Mouse (Mus musculus) cerebellum, adult 2 months (tissue): ENCODE measurements around the gene Fnip1. TPM values are rescaled to one million over a fixed set of nuclear protein-coding genes. Genes with fewer than 3 reads are reported as not detected.
"Not testable (repeated sequence)": the region's sequence is repeated elsewhere in the genome, so short reads cannot be mapped to it uniquely, and the experiment has no call there.

Experiments
- DNase-seq, 2 experiments: peaks; one replicate each; pipeline ENCODE4 v3.0.0; 2021
- H3K27ac ChIP-seq: fragments of 200-500 bp; 2 replicates; pipeline ENCODE4 v1.5.1; 2012; ENCODE audit warnings: low read length, control low read depth, inconsistent platforms; ENCODE audit not compliant: insufficient read depth
- H3K27me3 ChIP-seq: fragments of 200-500 bp; 2 replicates; pipeline ENCODE4 v1.6.1; 2012; ENCODE audit warnings: inconsistent platforms, mild to moderate bottlenecking, low read length, moderate library complexity; ENCODE audit not compliant: control insufficient read depth, insufficient read depth
- H3K4me1 ChIP-seq: fragments of 200-500 bp; 2 replicates; pipeline ENCODE4 v1.6.1; 2011; ENCODE audit warnings: low read length; ENCODE audit not compliant: control insufficient read depth, insufficient read depth
- H3K4me3 ChIP-seq: fragments of 200-500 bp; replicated peaks from 2 replicates; pipeline ENCODE3; 2011; ENCODE audit warnings: mild to moderate bottlenecking, low read depth, low read length, control low read depth; ENCODE audit not compliant: insufficient read depth
- CTCF ChIP-seq: fragments of 200-500 bp; IDR thresholded peaks from 2 replicates; pipeline ENCODE4 v1.5.1; 2011; ENCODE audit warnings: low read depth, mild to moderate bottlenecking, control low read depth, low read length, moderate library complexity, borderline replicate concordance; ENCODE audit not compliant: insufficient read depth
- POLR2A ChIP-seq: fragments of 200-500 bp; IDR thresholded peaks from 2 replicates; pipeline ENCODE4 v1.6.1; 2011; ENCODE audit warnings: low read length, control low read depth, borderline replicate concordance; ENCODE audit not compliant: insufficient read depth
- WGBS: fragments of 180-500 bp; shearing (Covaris S2); methylation state at CpG from one replicate; pipeline ENCODE4 v1.1.7; 2018; 5-methylcytosine and 5-hydroxymethylcytosine counted together
- polyA plus RNA-seq: library from polyadenylated mRNA; depleted of rRNA; stranded (reverse); fragments of >200 nt; gene quantifications from 2 replicates; pipeline ENCODE4 v1.2.3, GENCODE M21; 2012

Fnip1 gene
- polyA plus RNA-seq, 1 experiment = 14.8 TPM

GRCm38 (mm10) chr11:54438366-54438781, 375 bp downstream of the Fnip1 start:
- under 1% methylated on average over 47 of the region's 47 CpGs for WGBS
- Histone ChIP-seq H3K27me3 (no peaks in the 10 kb centered on the region), H3K4me3 (peak overlapping the region; percentile 81), H3K4me1 (peaks cover 6% of the 10 kb centered on the region), H3K27ac (peak overlapping the region; percentile 96)
- DNase-seq = peak; percentile 64 to 73
- TF ChIP-seq CTCF = no peak
- no peak for TF ChIP-seq POLR2A

GRCm38 (mm10) chr11:54438991-54439690, 1.1 kb downstream of the Fnip1 start:
- TF ChIP-seq CTCF (no peak), POLR2A (no peak)
- no peak for DNase-seq
- no peaks in the 10 kb centered on the region for H3K27me3 ChIP-seq
- H3K27ac ChIP-seq = no peak overlapping the region
- peaks cover 6% of the 10 kb centered on the region for H3K4me1 ChIP-seq
- H3K4me3 ChIP-seq = peak overlapping the region; percentile 81
- 12% methylated on average over 11 of the region's 11 CpGs for WGBS

- WGBS = 11% methylated on average over 3 of the region's 3 CpGs
- H3K27ac ChIP-seq = no peak overlapping the region
- no peak for TF ChIP-seq POLR2A
- no peak for TF ChIP-seq CTCF
These were observed 1.7 kb downstream of the Fnip1 start for GRCm38 (mm10) chr11:54439691-54440029.

GRCm38 (mm10) chr11:54450757-54451156, 12.8 kb downstream of the Fnip1 start:
- H3K27ac ChIP-seq = peak overlapping the region; percentile 17
- DNase-seq = peak; percentile 54 to 57
- H3K4me1 ChIP-seq, H3K4me3 ChIP-seq, H3K27me3 ChIP-seq: not testable (repeated sequence)
- 15% methylated on average over 3 of the region's 3 CpGs for WGBS

More at GRCm38 (mm10) chr11:54439691-54440029, 1.7 kb downstream of the Fnip1 start:
- Histone ChIP-seq H3K27me3 (no peaks in the 10 kb centered on the region), H3K4me1 (peaks cover 6% of the 10 kb centered on the region), H3K4me3 (peak overlapping the region; percentile 81)
- no peak for DNase-seq

- 88% methylated on average over 1 of the region's 1 CpGs for WGBS
- no peak overlapping the region for H3K4me3 ChIP-seq
- TF ChIP-seq CTCF (no peak), POLR2A (no peak)
- H3K27me3 ChIP-seq = no peaks in the 10 kb centered on the region
- peaks cover 4% of the 10 kb centered on the region for H3K4me1 ChIP-seq
- no peak overlapping the region for H3K27ac ChIP-seq
- DNase-seq = no peak
These were observed 16.5 kb downstream of the Fnip1 start for GRCm38 (mm10) chr11:54454516-54454915.

GRCm38 (mm10) chr11:54456875-54457274, 18.9 kb downstream of the Fnip1 start:
- no peak for DNase-seq
- Histone ChIP-seq H3K27me3 (no peaks in the 10 kb centered on the region), H3K27ac (no peak overlapping the region), H3K4me3 (no peak overlapping the region), H3K4me1 (no peaks in the 10 kb centered on the region)
- TF ChIP-seq CTCF = no peak
- TF ChIP-seq POLR2A = no peak
- WGBS = 54% methylated on average over 2 of the region's 2 CpGs

- TF ChIP-seq CTCF (no peak), POLR2A (no peak)
- no peak for DNase-seq
- Histone ChIP-seq H3K27ac (no peak overlapping the region), H3K4me1 (no peaks in the 10 kb centered on the region), H3K4me3 (no peak overlapping the region), H3K27me3 (no peaks in the 10 kb centered on the region)
- 89% methylated on average over 1 of the region's 1 CpGs for WGBS
These were observed 20.2 kb downstream of the Fnip1 start for GRCm38 (mm10) chr11:54458168-54458567.

GRCm38 (mm10) chr11:54464557-54465244, 26.7 kb downstream of the Fnip1 start:
- Histone ChIP-seq H3K27me3 (no peaks in the 10 kb centered on the region), H3K4me3 (no peak overlapping the region), H3K4me1 (no peaks in the 10 kb centered on the region; the same call in 1 of the 2 replicates), H3K27ac (no peak overlapping the region)
- 68% methylated on average over 3 of the region's 3 CpGs for WGBS
- DNase-seq = no peak
- TF ChIP-seq POLR2A = no peak
- no peak for TF ChIP-seq CTCF
